Mouse (Mus musculus) G1E (cell line): ENCODE measurements at regions not wholly inside any gene's neighbourhood (a gene's known extent, or its start where the extent isn't known, plus 50 kb on each side); places are given as distances from the start of the nearest gene placed in this dataset.

Experiments
- ATAC-seq: 2 replicates; pipeline ENCODE4 v1.8.0; 2016; ENCODE audit warnings: mild to moderate bottlenecking; ENCODE audit not compliant: insufficient number of reproducible peaks, poor library complexity, low FRiP score, severe bottlenecking; ENCODE audit errors: extremely low read depth
- DNase-seq: peaks from one replicate; pipeline ENCODE4 v3.0.0; 2012; ENCODE audit warnings: low spot score
- H3K27me3 ChIP-seq: 2 replicates; pipeline ENCODE4 v1.6.1; 2012; ENCODE audit warnings: mild to moderate bottlenecking, low read length, inconsistent platforms; ENCODE audit not compliant: insufficient read depth
- H3K36me3 ChIP-seq: replicated peaks from 2 replicates; pipeline ENCODE3; 2012; ENCODE audit warnings: mild to moderate bottlenecking, inconsistent platforms
- H3K4me1 ChIP-seq: 2 replicates; pipeline ENCODE4 v1.6.1; 2012; ENCODE audit warnings: low read depth, low read length, inconsistent platforms, mixed read lengths; ENCODE audit not compliant: insufficient read depth
- H3K4me3 ChIP-seq: 2 replicates; pipeline ENCODE4 v1.5.1; 2012; ENCODE audit warnings: low read depth, mild to moderate bottlenecking, inconsistent platforms, low read length, moderate library complexity, mixed read lengths
- H3K9me3 ChIP-seq: replicated peaks from 2 replicates; pipeline ENCODE4 v1.6.1; 2012; ENCODE audit warnings: inconsistent platforms
- CTCF ChIP-seq: IDR thresholded peaks from 2 replicates; pipeline ENCODE4 v1.5.1; 2012; ENCODE audit warnings: low read depth, low read length, inconsistent platforms, mixed read lengths
- GATA1 ChIP-seq: IDR thresholded peaks from 2 replicates; pipeline ENCODE4 v1.6.1; 2012; ENCODE audit warnings: borderline replicate concordance, low read length, inconsistent platforms, mixed read lengths
- GATA2 ChIP-seq: IDR thresholded peaks from 2 replicates; pipeline ENCODE4 v1.6.1; 2012; ENCODE audit warnings: low read depth, low read length, inconsistent platforms, borderline replicate concordance
- POLR2AphosphoS5 ChIP-seq: IDR thresholded peaks from 2 replicates; pipeline ENCODE4 v1.6.1; 2012; ENCODE audit warnings: low read depth, low read length, inconsistent platforms; ENCODE audit not compliant: insufficient replicate concordance
- TAL1 ChIP-seq: conservative IDR thresholded peaks from 2 replicates; pipeline ENCODE4 v1.6.1; 2012; ENCODE audit warnings: low read depth, low read length, inconsistent platforms, mixed read lengths

DNA sequence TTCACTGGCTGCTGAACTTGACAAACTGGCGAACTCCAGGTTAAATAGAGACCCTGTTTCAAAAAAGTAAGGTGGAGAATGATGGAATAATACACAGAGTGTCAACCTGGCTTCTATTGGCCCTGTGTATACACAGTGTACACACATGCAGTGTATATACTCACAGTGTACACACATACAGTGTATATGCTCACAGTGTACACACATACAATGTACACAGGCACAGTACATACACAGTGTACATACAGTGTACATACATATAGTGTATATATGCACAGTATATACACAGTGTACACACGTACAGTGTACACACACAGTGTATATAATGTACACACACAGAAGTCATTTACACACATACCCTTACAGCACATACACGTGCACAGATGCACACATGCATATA is 52.4 kb upstream of the Aldh1b1 start:
- H3K4me1 ChIP-seq = no peaks in the 10 kb centered on the region
- H3K9me3 ChIP-seq = no peaks in the 10 kb centered on the region
- no peak overlapping the region; the same call in 1 of the 2 replicates for H3K4me3 ChIP-seq
- H3K27me3 ChIP-seq = peaks cover 2% of the 10 kb centered on the region
- H3K36me3 ChIP-seq = no peaks in the 10 kb centered on the region
- TF ChIP-seq CTCF (no peak), TAL1 (no peak), GATA2 (no peak), GATA1 (no peak), POLR2AphosphoS5 (no peak)
- DNase-seq = no peak
- no peak for ATAC-seq

- Histone ChIP-seq H3K36me3 (no peaks in the 10 kb centered on the region), H3K4me3 (no peak overlapping the region), H3K27me3 (peaks cover 8% of the 10 kb centered on the region), H3K9me3 (no peaks in the 10 kb centered on the region), H3K4me1 (no peaks in the 10 kb centered on the region)
- DNase-seq = no peak
- ATAC-seq = no peak
- TF ChIP-seq CTCF (no peak), GATA1 (no peak), GATA2 (no peak), TAL1 (no peak), POLR2AphosphoS5 (no peak)
These were observed 53.1 kb upstream of the Aldh1b1 start for GRCm38 (mm10) chr4:45745746-45746145.

- peaks cover 5% of the 10 kb centered on the region; the same call in 1 of the 2 replicates for H3K27me3 ChIP-seq
- no peak overlapping the region for H3K4me3 ChIP-seq
- H3K36me3 ChIP-seq = no peaks in the 10 kb centered on the region
- no peaks in the 10 kb centered on the region for H3K4me1 ChIP-seq
- H3K9me3 ChIP-seq = no peaks in the 10 kb centered on the region
- DNase-seq = no peak
- no peak for ATAC-seq
- TF ChIP-seq TAL1 (no peak), GATA2 (no peak), POLR2AphosphoS5 (no peak), GATA1 (no peak), CTCF (no peak)
These were observed 53.9 kb upstream of the Aldh1b1 start for GRCm38 (mm10) chr4:45744849-45745407.

GRCm38 (mm10) chr4:45740779-45741365 is 58.0 kb upstream of the Aldh1b1 start:
- Histone ChIP-seq H3K36me3 (no peaks in the 10 kb centered on the region), H3K4me1 (no peaks in the 10 kb centered on the region), H3K9me3 (no peaks in the 10 kb centered on the region), H3K27me3 (peaks cover 8% of the 10 kb centered on the region; the same call in 1 of the 2 replicates), H3K4me3 (no peak overlapping the region)
- ATAC-seq (no peak), DNase-seq (no peak)
- TF ChIP-seq POLR2AphosphoS5 = no peak
- TF ChIP-seq GATA1 = no peak
- no peak for TF ChIP-seq GATA2
- no peak for TF ChIP-seq CTCF

DNA sequence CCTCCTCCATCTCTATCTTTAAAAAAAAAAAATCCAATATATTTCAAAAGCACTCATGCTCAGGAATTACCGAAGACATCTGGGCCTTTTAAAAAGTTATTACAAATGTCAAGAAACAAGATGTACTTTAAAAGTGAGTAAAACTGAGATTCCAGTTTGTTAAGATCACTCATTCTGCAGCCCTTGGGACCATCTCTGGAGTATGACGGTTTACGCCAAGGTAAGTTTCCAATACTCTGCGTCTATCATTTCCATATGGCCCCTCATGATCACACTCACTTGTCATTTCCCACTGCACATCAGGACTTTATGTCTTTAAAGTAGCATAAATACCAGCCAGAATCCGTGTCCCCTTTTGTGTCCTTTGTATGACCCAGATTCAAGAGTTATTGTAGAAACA is 58.5 kb upstream of the Aldh1b1 start:
- Histone ChIP-seq H3K36me3 (no peaks in the 10 kb centered on the region), H3K9me3 (no peaks in the 10 kb centered on the region), H3K27me3 (peaks cover 8% of the 10 kb centered on the region; the same call in 1 of the 2 replicates), H3K4me3 (no peak overlapping the region), H3K4me1 (no peaks in the 10 kb centered on the region)
- DNase-seq (no peak), ATAC-seq (no peak)
- TF ChIP-seq TAL1 (no peak), POLR2AphosphoS5 (no peak)

DNA sequence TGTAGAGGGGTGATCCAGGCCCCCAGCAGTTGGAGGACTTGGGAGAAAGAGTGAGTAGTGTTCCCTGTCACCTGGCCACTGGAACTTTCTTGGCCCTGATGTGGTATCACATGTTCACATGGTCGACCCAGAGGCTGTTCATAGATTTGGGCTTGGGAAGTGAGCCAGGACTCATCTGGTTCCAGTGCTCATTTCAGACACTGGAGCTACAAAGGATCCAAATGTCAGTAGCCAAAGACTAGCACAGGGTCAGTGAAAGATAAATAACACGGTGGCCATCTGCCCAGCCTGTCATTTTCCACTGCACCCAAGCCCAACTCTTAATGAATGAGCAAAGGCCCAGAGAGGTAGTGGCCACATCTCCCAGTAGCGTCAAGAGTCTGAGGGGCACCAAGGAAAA is 59.1 kb upstream of the Aldh1b1 start:
- ATAC-seq (no peak), DNase-seq (no peak)
- TF ChIP-seq CTCF (no peak), TAL1 (no peak), POLR2AphosphoS5 (no peak), GATA2 (no peak)
- H3K36me3 ChIP-seq = no peaks in the 10 kb centered on the region
- peaks cover 8% of the 10 kb centered on the region; the same call in 1 of the 2 replicates for H3K27me3 ChIP-seq
- H3K4me1 ChIP-seq = no peaks in the 10 kb centered on the region
- no peak overlapping the region for H3K4me3 ChIP-seq
- H3K9me3 ChIP-seq = no peaks in the 10 kb centered on the region

- H3K36me3 ChIP-seq = no peaks in the 10 kb centered on the region
- peaks cover 8% of the 10 kb centered on the region; the same call in 1 of the 2 replicates for H3K27me3 ChIP-seq
- DNase-seq (no peak), ATAC-seq (no peak)
- TF ChIP-seq TAL1 (no peak), POLR2AphosphoS5 (no peak), GATA1 (no peak), CTCF (no peak), GATA2 (no peak)
- H3K4me1 ChIP-seq = no peaks in the 10 kb centered on the region
- no peak overlapping the region for H3K4me3 ChIP-seq
- H3K9me3 ChIP-seq = no peaks in the 10 kb centered on the region
These were observed 59.7 kb upstream of the Aldh1b1 start for GRCm38 (mm10) chr4:45739168-45739567.
